Mouse (Mus musculus) naive thymus-derived CD4-positive, alpha-beta T cell, adult 2 months (primary cell): ENCODE measurements around the gene Gnb1.

ENCODE experiments used
- DNase-seq: peaks from one replicate; pipeline ENCODE4 v3.0.0-alpha.2; 2011; ENCODE audit warnings: low read depth

Gnb1 gene

DNA sequence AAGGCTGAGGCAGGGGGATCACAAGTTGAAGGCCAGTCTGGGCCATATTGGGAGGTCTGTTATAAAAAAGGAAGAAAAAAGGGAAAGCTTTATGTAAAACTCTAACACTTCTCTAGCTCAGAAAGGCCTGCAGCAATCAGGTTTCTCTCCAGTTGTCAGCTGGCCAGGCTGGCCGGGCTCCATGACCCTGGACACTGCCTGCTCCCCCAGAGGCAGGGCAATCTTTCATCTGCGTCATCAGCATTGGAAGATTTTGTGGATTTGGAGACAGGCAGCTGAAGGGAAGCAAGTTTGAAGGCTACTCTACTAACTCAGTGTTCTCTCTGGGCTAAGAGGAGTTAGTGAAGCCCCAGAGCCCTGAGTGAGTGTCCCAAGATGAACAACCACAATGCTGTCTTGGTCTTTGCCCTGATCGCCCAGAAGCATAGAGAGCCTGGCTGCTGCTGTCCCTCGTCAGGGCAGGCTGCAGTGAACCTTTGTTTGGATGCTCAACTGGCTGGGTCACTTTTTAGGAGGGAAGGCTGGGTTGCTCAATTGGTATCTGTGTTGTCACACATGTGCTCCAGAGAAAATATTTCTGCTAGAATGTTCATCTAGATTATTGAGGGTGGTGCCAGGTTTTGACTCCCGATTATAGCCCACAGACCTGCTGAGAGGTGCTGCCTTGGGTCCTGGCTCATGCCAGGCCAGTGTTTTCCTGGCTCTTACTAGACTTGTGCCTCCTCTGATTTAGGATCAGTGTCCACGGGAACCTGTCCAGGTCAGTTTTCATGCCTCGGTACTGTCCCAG lies 87.4 kb downstream of the Gnb1 start:
- DNase-seq: no peak

DNA sequence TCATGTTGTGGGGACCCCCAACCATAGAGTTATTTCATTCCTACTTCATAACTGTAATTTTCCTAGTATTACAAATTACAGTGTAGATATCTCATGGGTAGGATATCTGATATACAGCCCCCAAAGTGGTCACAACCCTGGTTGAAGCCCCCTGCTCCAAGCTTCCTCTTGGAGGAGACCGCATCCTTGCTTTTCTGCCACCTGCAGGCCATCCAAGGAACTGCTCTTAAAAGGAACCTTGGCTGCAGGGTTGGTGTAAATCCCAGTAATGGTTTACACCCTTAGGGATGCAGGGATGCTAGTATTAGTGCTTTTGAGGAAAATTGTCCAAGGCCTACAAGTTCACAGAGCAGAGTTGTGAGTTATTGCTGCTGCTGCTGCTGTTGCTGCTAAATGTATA lies 89.3 kb downstream of the Gnb1 start:
- peak; percentile 66 for DNase-seq

DNA sequence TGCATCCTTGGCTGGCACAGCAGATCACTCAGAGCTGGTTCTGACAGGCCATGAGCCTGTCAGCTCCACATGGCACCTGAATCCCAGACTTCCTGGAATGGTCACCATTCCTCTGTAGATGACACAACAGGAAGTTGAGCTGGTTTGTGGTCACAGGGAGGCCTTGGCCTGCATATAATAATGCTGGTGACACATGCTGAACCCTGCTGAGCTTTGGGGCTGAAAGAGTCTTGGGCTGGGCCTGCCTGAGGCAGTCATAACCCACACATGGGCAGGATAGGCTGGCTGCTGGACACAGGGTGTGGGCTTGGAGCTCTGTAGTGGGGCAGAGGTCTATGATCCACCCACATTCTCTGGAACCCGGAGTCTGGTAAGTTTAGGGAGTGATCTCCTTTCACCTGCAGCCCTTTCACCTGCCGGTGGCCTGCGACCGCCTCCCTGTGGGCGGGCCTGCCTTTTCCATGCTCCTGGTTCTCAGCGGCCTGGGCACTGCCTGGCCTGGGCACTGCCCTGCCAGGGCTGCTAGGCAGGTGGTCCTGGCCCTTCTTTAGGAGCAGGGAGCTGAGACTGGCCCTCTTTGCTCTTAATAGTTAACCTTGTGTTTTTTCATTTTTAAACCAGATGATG lies 91.2 kb downstream of the Gnb1 start:
- DNase-seq: no peak

DNA sequence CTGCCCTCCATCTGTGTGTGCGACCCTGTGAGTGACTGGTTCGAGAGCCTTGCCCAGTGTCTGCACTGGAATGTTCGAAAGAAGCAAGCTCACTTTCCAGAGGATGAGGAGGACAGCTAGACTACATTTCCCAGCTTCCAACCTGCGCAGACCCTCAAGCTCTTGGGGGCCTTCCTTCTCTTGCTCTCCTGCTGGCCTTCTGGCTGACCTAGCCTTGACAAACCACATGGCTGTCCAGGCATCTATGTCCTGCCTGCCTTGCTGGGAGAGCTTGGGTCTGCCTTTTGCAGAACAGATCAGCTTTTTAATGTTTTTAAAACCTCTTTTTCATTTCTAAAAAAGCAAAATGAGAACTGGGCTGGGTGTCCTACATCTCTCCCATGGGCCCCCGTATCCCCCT lies 98.2 kb downstream of the Gnb1 start:
- DNase-seq: no peak

DNA sequence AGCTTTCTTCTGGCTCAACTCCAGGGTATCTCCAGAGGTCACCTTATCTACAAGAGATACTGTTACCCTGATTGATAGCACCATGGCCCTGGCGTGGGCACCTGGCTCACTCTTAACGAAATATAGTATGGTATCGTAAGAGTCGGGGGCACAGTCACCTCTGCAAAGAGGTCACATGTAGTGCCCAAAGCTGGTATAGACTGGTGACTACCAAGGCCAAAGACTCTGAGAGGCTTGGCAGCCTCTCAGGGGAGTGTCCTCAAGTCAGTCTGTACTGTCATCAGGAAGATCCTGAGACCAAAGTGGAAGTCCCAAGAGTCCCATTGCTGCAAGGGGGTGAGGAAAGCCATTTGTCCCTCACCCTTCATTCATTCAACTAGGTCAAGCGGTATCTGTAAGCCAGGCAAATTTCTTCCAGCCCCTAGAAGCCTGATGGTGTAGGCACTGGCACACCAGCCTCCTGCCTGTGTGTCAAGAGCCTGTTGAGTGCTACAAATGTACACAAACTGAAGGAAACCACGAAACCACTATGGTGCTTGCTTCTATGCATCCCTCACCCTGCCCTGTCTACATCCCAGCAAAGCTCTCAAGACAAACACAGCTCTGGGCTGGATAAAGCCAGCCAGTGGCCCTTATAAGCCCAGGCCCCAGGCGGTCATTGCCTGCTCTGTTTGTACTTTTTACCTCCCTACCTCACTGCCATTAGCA lies 100.0 kb downstream of the Gnb1 start:
- DNase-seq: no peak

DNA sequence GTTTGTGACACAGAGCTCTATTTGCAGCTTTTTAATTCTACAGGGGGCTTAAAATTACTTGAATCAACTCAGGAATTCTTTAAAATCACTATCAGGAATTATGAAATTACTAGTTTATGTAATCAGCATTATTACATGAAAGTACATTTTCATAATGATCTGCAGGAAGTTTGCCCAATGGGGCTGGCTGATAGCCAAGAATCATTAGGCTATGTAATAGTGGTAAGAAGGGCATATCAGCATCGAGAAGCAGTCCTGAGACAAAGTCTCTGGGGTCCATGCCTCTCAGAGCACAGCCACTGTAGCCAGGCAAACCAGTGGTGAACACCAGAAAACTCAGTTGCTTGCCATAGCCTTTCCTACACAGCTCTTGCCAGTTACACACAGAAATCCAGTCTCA lies 102.6 kb downstream of the Gnb1 start:
- no peak for DNase-seq

DNA sequence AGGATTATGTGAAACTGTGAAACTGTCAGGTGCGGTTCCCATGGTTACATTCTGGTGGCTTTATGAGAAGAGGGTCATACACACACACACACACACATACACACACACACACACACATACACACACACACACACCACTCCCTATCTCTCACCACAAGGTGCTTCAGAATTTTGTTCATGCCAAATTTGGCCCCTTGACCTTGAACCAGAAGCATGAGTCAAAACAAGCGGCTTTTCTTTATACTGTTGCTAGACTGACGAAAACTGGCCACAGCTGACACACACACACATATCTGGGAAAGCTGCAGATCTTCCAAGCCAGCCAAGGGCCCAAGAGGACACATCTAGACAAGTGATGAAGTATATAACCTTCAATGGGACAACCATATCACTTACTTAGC lies 104.6 kb downstream of the Gnb1 start:
- no peak for DNase-seq

DNA sequence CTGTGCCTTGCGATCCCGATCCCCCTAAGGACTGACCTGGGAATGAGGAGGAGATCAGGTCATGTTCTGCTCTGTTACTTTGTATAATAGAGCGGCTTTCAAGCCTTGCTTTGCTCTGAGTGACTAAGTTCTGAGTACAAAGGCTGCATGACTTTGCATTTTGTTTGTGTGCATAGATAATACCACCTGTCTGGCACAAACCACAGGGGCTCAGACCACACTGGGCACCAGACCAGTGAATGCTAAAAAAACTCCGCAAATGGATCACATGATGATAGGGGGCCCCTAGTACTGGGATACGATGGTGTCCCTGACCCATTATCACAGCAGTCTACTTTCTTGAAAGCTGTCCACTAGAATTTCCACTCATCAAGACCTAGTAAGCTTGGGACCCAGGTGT lies 105.4 kb downstream of the Gnb1 start:
- DNase-seq: no peak

DNA sequence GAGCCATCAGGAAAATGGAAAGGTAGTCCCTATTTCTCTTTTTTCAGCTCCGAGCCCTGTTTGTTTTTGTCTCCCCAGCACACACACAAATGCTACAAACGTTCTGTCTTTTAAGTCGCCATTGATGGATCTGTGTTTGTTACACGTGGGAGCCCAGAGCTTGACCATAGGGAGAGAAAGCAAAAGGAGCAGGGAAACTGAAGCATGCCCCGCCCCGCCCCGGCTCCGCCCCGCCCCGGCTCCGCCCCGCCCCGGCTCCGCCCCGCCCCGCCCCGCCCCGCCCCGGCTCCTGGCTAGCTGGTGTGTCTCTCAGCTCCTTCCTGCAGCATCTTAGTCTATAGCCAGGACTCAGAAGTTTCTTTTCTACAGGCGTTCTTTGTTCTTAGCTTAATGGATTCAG lies 107.4 kb downstream of the Gnb1 start:
- no peak for DNase-seq

DNA sequence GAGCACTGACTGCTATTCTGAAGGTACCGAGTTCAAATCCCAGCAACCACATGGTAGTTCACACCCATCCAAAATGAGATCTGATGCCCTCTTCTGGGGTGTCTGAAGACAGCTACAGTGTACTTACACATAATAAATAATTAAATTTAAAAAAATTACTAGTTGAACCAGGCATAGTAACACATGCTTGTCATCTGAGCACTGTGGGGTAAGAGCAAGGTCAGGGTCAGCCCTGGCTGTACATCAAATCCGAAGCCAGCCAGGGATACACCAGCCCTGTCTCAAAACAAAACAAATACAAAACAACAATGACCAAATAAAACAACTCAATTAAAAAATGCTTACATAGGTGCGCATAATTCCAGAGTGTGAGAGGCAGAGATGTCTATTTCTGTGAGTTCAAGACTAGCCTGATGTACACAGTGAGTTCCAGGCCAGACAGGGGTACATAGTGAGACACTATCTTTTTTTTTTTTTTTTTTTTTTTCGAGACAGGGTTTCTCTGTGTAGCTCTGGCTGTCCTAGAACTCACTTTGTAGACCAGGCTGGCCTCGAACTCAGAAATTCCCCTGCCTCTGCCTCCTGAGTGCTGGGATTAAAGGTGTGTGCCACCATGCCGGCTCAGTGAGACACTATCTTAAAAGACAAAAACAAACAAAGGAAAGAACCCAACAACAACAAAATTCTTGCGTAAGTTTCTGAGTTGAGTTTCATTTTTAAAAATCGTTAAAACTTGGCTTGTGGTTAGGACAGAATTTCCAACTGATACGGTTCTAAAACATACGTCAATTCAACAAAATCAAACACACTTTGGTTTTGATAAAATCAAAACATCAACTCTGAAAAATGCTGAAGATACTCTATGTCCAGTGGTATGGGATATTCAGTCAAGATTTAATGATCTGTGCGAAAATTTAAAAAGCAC lies 109.0 kb downstream of the Gnb1 start:
- DNase-seq: peak; percentile 76

DNA sequence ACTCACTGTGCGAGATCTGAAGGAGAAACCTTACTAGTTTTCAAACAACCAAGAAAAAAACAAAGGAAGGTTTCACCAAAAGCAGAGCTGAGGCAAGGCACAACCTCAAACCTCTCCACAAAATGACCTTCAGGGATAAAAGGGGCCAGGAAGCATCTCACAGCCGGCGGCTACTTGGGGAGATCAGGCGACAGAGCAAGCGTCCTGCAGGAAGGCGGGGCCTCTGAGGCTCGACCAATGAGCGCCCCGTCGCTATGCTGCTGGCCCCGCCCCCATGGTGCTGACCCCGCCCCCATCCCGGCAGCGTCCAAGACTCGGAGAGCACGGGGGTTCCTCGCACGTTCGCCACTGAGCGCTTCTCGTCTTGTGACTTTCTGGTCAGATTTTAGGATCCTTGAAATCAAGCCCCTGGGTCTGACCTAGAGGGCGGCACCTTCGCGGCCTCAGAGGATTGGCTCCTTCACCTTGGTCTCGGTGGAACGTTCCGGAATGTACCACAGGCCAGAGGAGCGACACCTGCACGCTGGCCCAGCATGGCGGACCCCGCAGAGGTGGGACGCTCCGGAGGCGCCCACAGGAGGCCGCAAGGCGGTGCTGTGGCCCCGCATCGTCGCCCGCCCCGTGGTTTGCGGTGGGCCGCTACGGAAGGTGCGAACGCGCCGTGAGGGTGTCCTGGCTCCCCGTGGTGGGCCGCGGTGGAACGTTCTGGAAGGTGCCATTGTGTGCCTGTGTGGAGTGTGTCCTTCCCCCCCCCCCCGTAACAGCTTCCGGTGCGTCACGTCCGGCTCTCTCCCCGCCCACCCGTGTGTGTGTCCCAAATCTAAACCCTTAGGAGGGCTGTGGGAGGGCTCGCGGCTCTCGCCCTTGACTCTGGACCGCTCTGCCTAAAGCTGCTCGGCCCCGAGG lies 110.2 kb downstream of the Gnb1 start, which contains the start of gene Slc35e2:
Slc35e2 (plus strand) TSS at position 326 of the 906 bp plus-strand sequence.
- DNase-seq: peak; percentile 97

DNA sequence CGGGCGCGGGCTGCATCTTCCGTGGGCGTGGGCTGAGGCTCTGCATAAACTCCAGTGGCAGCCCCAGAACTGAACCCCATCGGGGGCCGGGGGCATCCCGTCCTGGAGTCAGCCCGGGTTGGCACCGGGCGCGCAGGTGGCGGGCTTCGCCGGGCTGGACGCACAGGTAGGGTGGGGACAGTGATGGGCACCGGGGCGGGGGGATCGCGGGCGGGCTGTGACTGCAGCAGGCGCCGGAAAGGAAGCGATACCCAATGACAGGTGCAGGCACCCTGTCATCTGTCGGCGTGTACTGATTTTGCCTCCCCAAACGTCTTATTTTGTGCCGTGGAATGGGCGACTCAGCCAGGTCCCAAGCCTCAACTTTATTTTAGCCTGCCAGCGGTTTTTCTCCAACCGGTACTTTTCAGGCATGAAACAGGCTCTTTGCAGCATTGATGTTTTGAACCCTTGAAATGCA lies 110.9 kb downstream of the Gnb1 start:
- DNase-seq: no peak

DNA sequence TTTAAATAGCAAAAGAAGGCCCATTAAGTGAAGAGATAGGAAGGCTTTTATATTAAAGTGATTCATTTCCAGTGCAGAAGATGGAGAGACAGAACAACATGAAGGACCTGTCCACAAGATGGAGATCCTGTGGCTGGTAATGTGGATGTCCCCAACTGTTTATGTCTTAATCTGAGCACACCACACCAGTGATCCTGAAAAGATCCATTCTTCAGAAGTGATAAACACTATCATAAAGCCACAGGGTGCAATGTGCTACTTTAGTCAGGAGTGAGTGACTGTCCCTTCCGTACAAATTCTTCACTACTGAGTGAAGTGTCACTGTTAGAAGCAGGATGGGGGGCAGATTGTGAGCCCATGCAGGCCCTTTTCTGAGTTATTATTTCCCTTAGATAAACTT lies 111.6 kb downstream of the Gnb1 start:
- DNase-seq: no peak

DNA sequence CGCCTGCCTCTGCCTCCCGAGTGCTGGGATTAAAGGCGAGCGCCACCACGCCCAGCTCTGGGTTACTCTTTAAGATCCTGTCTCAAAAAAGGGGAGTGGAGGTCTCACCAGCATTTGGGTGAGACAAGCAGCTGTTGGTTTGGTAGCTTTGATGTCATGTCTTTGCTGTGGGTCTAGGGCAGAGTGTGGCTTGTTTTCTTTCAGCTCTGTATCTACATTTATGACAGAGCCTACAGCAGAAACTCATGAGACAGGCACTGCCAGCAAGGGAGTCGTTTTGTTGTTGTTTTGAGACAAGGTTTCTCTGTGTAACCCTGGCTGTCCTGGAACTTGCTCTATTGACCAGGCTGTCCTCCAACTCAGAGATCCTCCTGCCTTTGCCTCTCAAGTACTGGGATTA lies 112.6 kb downstream of the Gnb1 start:
- DNase-seq: peak; percentile 51

DNA sequence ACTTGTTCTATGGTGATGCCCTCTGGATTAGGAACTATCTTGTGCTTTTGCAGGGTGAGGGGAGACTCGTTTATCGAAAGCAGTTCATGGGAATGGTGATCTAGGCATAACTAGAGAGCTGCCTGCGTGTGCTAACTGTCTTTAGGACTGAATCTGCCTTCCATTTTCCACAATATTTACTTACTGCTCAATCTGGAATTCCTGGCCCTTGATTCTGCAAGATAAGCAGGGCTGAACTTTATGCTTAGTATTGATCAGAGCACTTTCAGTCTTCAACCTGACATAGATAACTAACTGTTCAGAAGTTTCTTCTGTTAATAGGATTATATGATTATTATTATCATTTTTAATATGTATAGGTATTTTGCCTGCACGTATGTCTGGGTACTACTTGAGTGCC lies 114.0 kb downstream of the Gnb1 start:
- DNase-seq: no peak

DNA sequence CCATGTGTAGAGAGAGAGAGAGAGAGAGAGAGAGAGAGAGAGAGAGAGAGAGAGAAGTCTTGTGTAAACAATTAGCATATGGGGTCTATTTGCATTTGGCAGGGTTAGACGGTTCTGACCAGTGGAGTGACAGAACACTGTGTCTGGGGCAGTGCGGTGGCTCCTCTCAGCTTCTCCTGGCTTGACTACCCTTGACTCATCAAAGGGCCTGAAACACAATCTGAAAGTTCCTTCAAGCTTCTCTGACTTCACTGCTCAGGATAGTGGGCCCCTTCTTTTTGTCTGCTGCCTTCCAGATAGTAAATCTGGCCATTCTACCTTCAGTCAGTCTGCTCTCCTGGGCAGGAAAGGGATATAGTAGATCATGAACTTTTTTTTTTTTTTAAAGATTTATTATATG lies 115.7 kb downstream of the Gnb1 start:
- no peak for DNase-seq
